Mouse (Mus musculus) stomach, postnatal 0 days (tissue): Measurements from ENCODE around the gene Gm49403.

ENCODE experiments used
- CTCF ChIP-seq: IDR thresholded peaks from 2 replicates; pipeline ENCODE4 v1.5.1; 2016; ENCODE audit warnings: antibody characterized with exemption, low read depth, mild to moderate bottlenecking, moderate library complexity
- EP300 ChIP-seq: optimal IDR thresholded peaks from 2 replicates; pipeline ENCODE3; 2016; ENCODE audit warnings: antibody characterized with exemption

GRCm38 (mm10) chr19:8888511-8889385 lies 5.0 kb downstream of the Gm49403 start, which contains the start of the genes 1810009A15Rik and Gm49416:
- no peak for TF ChIP-seq EP300
- TF ChIP-seq CTCF, result no peak
